Mouse (Mus musculus): ENCODE results near the gene Cic. TPM values are rescaled to one million over a fixed set of nuclear protein-coding genes. Genes with fewer than 3 reads are reported as not detected.
A peak's percentile ranks its signal among the peaks of the same experiment; 100 is the strongest.

The Cic gene
- polyA plus RNA-seq, 1 experiment from 2014 or later: 29.7 TPM

DNA sequence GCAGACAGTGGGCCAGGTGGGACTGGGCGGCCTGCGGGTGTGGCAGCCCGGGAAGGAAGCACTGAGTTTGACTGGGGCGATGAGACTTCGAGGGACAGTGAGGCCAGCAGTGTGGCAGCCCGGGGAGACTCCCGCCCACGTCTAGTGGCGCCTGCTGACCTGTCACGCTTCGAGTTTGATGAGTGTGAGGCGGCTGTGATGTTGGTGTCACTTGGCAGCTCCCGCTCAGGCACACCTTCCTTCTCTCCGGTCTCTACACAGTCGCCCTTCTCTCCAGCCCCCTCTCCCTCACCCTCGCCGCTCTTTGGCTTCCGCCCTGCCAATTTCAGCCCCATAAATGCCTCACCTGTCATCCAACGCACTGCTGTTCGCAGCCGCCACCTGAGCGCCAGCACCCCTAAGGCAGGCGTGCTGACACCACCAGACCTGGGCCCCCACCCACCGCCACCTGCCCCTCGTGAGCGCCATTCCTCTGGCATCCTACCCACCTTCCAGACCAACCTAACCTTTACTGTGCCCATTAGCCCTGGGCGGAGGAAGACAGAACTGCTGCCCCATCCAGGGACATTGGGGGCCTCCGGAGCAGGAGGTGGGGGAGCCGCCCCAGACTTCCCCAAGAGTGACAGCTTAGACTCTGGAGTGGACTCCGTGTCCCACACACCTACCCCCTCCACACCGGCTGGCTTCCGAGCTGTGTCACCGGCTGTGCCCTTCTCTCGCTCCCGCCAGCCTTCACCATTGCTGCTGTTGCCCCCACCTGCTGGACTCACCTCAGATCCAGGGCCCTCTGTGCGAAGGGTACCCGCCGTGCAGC is 5.1 kb downstream of the Cic start:
- H3K9ac ChIP-seq (ENCODE audit: low read length): no peak overlapping the region
- H3K27ac ChIP-seq (ENCODE audit: low read depth, low read length): no peak overlapping the region
- WGBS: 87% methylated on average over 38 of the region's 38 CpGs
- no peak overlapping the region for H3K4me3 ChIP-seq (ENCODE audit: low read depth, low read length)
- peaks cover 4% of the 10 kb centered on the region; the same call in 1 of the 2 replicates for H3K36me3 ChIP-seq (ENCODE audit: control insufficient read depth, insufficient read depth, low read length)
- no peak overlapping the region for H3K4me2 ChIP-seq
- no peaks in the 10 kb centered on the region for H3K27me3 ChIP-seq (ENCODE audit: control insufficient read depth, insufficient read depth, low read length)
- peaks cover 14% of the 10 kb centered on the region for H3K4me1 ChIP-seq (ENCODE audit: control insufficient read depth, insufficient read depth, low read length)
- DNase-seq (ENCODE audit: low spot score, missing footprints) (no peak), ATAC-seq (ENCODE audit: low FRiP score) (no peak)
- H3K9me3 ChIP-seq (ENCODE audit: control insufficient read depth, low read length): no peaks in the 10 kb centered on the region

- H3K4me2 ChIP-seq: no peak overlapping the region
- H3K9ac ChIP-seq (ENCODE audit: low read length): no peak overlapping the region
- H3K4me1 ChIP-seq (ENCODE audit: control insufficient read depth, insufficient read depth, low read length): peaks cover 18% of the 10 kb centered on the region
- H3K4me3 ChIP-seq (ENCODE audit: low read depth, low read length): no peak overlapping the region
- peak; percentile 73 for DNase-seq (ENCODE audit: low spot score, missing footprints)
- no peaks in the 10 kb centered on the region for H3K9me3 ChIP-seq (ENCODE audit: control insufficient read depth, low read length)
- 92% methylated on average over 22 of the region's 22 CpGs for WGBS
- peaks cover 4% of the 10 kb centered on the region; the same call in 1 of the 2 replicates for H3K36me3 ChIP-seq (ENCODE audit: control insufficient read depth, insufficient read depth, low read length)
- no peak overlapping the region for H3K27ac ChIP-seq (ENCODE audit: low read depth, low read length)
- no peaks in the 10 kb centered on the region for H3K27me3 ChIP-seq (ENCODE audit: control insufficient read depth, insufficient read depth, low read length)
- no peak for ATAC-seq (ENCODE audit: low FRiP score)
These were observed 6.0 kb downstream of the Cic start for GRCm38 (mm10) chr7:25273259-25274241.

GRCm38 (mm10) chr7:25274571-25274970 is 7.1 kb downstream of the Cic start:
- no peak for ATAC-seq (ENCODE audit: low FRiP score)
- Histone ChIP-seq H3K27ac (ENCODE audit: low read depth, low read length) (no peak overlapping the region), H3K4me2 (no peak overlapping the region), H3K27me3 (ENCODE audit: control insufficient read depth, insufficient read depth, low read length) (no peaks in the 10 kb centered on the region), H3K4me1 (ENCODE audit: control insufficient read depth, insufficient read depth, low read length) (peaks cover 15% of the 10 kb centered on the region), H3K9ac (ENCODE audit: low read length) (no peak overlapping the region; the same call in 1 of the 2 replicates), H3K36me3 (ENCODE audit: control insufficient read depth, insufficient read depth, low read length) (peaks cover 4% of the 10 kb centered on the region; the same call in 1 of the 2 replicates), H3K9me3 (ENCODE audit: control insufficient read depth, low read length) (no peaks in the 10 kb centered on the region), H3K4me3 (ENCODE audit: low read depth, low read length) (no peak overlapping the region)
- 72% methylated on average over 5 of the region's 5 CpGs for WGBS
- peak; percentile 59 for DNase-seq (ENCODE audit: low spot score, missing footprints)

DNA sequence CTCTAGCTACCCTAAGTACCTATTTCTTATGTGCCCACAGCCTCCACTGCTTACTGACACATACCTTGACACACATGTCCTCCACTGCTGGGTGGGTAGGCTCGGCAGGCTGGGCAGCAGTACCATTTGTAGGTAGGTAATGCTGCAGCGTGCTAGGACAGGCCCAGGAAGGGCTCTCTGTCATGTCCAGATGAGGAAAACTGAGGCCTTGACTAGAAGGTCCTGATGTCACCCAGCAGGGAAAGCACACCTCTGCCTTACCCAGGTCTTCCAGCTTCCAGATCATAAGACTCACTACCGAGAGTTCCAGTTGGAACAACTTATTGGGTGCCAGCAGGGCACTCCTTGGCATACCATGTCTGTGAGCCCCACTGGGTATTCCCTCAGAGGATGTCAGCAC is 7.5 kb downstream of the Cic start:
- ATAC-seq (ENCODE audit: low FRiP score): no peak
- peaks cover 16% of the 10 kb centered on the region for H3K4me1 ChIP-seq (ENCODE audit: control insufficient read depth, insufficient read depth, low read length)
- no peak overlapping the region for H3K4me2 ChIP-seq
- H3K27me3 ChIP-seq (ENCODE audit: control insufficient read depth, insufficient read depth, low read length): no peaks in the 10 kb centered on the region
- H3K27ac ChIP-seq (ENCODE audit: low read depth, low read length): no peak overlapping the region
- H3K9ac ChIP-seq (ENCODE audit: low read length): no peak overlapping the region
- no peak overlapping the region for H3K4me3 ChIP-seq (ENCODE audit: low read depth, low read length)
- no peaks in the 10 kb centered on the region for H3K9me3 ChIP-seq (ENCODE audit: control insufficient read depth, low read length)
- no peak for DNase-seq (ENCODE audit: low spot score, missing footprints)
- 93% methylated on average over 3 of the region's 3 CpGs for WGBS
- peaks cover 4% of the 10 kb centered on the region; the same call in 1 of the 2 replicates for H3K36me3 ChIP-seq (ENCODE audit: control insufficient read depth, insufficient read depth, low read length)

DNA sequence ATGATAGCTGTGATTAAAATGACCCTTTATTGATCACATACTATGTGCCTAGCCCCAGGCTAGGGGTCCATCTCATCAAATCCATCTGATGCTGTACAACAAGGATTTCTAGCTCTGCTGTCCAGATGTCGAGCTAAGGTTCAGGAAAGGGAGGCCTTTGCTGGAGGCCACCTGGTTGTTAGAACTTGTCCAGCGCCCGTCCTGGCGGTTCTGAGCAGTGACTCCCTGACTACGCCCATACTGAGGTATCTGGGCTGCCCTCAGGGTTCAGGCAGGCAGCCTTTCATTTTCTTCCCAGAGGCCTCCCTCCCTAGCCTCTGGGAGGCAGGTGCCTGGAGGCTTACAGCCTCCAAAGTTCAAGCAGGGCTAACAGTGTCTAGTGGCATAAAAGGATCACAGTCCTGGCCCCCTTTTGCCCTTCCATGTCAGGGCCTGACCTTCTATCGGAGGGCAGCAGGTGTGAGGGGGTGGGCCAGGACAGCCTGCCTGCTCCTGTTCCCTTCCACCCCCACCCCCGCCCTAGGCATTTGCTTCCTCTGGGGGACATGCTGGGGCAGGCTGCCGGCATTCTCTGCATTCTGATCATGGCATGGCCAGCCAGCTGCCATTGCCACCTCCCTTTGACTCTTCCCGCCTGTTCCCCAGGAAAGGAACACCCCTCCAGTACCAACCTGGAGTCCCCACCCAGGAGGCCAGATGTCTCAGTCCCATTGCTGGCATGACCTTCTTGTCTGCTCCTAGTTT is 8.2 kb downstream of the Cic start:
- no peak overlapping the region for H3K27ac ChIP-seq (ENCODE audit: low read depth, low read length)
- WGBS: 65% methylated on average over 9 of the region's 9 CpGs
- peaks cover 23% of the 10 kb centered on the region for H3K4me1 ChIP-seq (ENCODE audit: control insufficient read depth, insufficient read depth, low read length)

DNA sequence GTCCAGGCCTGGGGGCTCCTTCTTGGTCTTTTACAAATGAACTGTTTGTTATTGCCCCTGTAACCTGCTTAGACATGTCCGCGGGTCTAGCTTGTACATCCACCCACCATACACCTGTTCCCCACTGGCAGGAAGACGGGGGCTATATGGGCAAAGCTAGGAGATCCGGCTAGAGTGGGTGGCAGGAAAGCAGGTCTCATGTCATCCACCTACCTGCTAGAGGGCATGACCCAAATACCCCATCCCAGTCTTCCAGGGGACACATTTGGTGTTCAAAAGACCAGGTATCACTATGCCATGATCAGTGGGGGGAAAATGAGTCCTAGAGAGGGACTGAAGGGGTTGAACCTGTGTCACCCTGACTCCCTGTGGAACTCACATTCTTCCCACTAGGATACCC is 9.9 kb downstream of the Cic start:
- DNase-seq (ENCODE audit: low spot score, missing footprints) (no peak), ATAC-seq (ENCODE audit: low FRiP score) (no peak)
- 91% methylated on average over 4 of the region's 4 CpGs for WGBS
- H3K27me3 ChIP-seq (ENCODE audit: control insufficient read depth, insufficient read depth, low read length): no peaks in the 10 kb centered on the region
- peaks cover 34% of the 10 kb centered on the region for H3K4me1 ChIP-seq (ENCODE audit: control insufficient read depth, insufficient read depth, low read length)
- H3K9ac ChIP-seq (ENCODE audit: low read length): peak overlapping the region; percentile 86; the same call in 1 of the 2 replicates
- H3K4me3 ChIP-seq (ENCODE audit: low read depth, low read length): no peak overlapping the region
- no peak overlapping the region for H3K27ac ChIP-seq (ENCODE audit: low read depth, low read length)
- H3K36me3 ChIP-seq (ENCODE audit: control insufficient read depth, insufficient read depth, low read length): 0 out of 2 replicates have a peak, but pooled peaks cover 2% of the 10 kb centered on the region
- no peak overlapping the region for H3K4me2 ChIP-seq
- no peaks in the 10 kb centered on the region for H3K9me3 ChIP-seq (ENCODE audit: control insufficient read depth, low read length)

More for the DNA sequence above, 8.2 kb downstream of the Cic start:
- no peak overlapping the region for H3K4me3 ChIP-seq (ENCODE audit: low read depth, low read length)
- peaks cover 4% of the 10 kb centered on the region; the same call in 1 of the 2 replicates for H3K36me3 ChIP-seq (ENCODE audit: control insufficient read depth, insufficient read depth, low read length)
- H3K9ac ChIP-seq (ENCODE audit: low read length): peak overlapping the region; percentile 1; the same call in 1 of the 2 replicates
- H3K4me2 ChIP-seq: no peak overlapping the region
- H3K9me3 ChIP-seq (ENCODE audit: control insufficient read depth, low read length): no peaks in the 10 kb centered on the region
- DNase-seq (ENCODE audit: low spot score, missing footprints): peak; percentile 73
- no peaks in the 10 kb centered on the region for H3K27me3 ChIP-seq (ENCODE audit: control insufficient read depth, insufficient read depth, low read length)
- ATAC-seq (ENCODE audit: low FRiP score): no peak

- Histone ChIP-seq H3K36me3 (ENCODE audit: control insufficient read depth, insufficient read depth, low read length) (no peaks in the 10 kb centered on the region), H3K9me3 (ENCODE audit: control insufficient read depth, low read length) (no peaks in the 10 kb centered on the region), H3K27me3 (ENCODE audit: control insufficient read depth, insufficient read depth, low read length) (no peaks in the 10 kb centered on the region), H3K9ac (ENCODE audit: low read length) (peak overlapping the region; percentile 86; the same call in 1 of the 2 replicates), H3K4me2 (peak overlapping the region; percentile 89), H3K4me3 (ENCODE audit: low read depth, low read length) (peak overlapping the region; percentile 61), H3K27ac (ENCODE audit: low read depth, low read length) (peak overlapping the region; percentile 97), H3K4me1 (ENCODE audit: control insufficient read depth, insufficient read depth, low read length) (peaks cover 35% of the 10 kb centered on the region)
- no peak for DNase-seq (ENCODE audit: low spot score, missing footprints)
- ATAC-seq (ENCODE audit: low FRiP score): no peak
- 21% methylated on average over 4 of the region's 4 CpGs for WGBS
These were observed 10.5 kb downstream of the Cic start for GRCm38 (mm10) chr7:25277998-25278340.

- peak overlapping the region; percentile 97 for H3K27ac ChIP-seq (ENCODE audit: low read depth, low read length)
- 0% methylated on average over 47 of the region's 60 CpGs for WGBS
- H3K4me2 ChIP-seq: peak overlapping the region; percentile 89
- peak overlapping the region; percentile 86 for H3K9ac ChIP-seq (ENCODE audit: low read length)
- DNase-seq (ENCODE audit: low spot score, missing footprints): peak; percentile 98
- peaks cover 40% of the 10 kb centered on the region for H3K4me1 ChIP-seq (ENCODE audit: control insufficient read depth, insufficient read depth, low read length)
- H3K4me3 ChIP-seq (ENCODE audit: low read depth, low read length): peak overlapping the region; percentile 61
- no peaks in the 10 kb centered on the region for H3K27me3 ChIP-seq (ENCODE audit: control insufficient read depth, insufficient read depth, low read length)
- no peaks in the 10 kb centered on the region for H3K36me3 ChIP-seq (ENCODE audit: control insufficient read depth, insufficient read depth, low read length)
- ATAC-seq (ENCODE audit: low FRiP score): peak; percentile 53
- no peaks in the 10 kb centered on the region for H3K9me3 ChIP-seq (ENCODE audit: control insufficient read depth, low read length)
These were observed 11.0 kb downstream of the Cic start for GRCm38 (mm10) chr7:25278341-25279075.

Data from midbrain, embryonic 11.5 days (tissue).